Mouse (Mus musculus) naive thymus-derived CD4-positive, alpha-beta T cell, adult 2 months (primary cell): ENCODE results near the gene Olfr1087.
"Not testable (repeated sequence)": the region's sequence is repeated elsewhere in the genome, so short reads cannot be mapped to it uniquely, and the experiment has no call there.

ENCODE experiments used
- DNase-seq: peaks from one replicate; pipeline ENCODE4 v3.0.0-alpha.2; 2011; ENCODE audit warnings: low read depth

Olfr1087 gene

GRCm38 (mm10) chr2:86698295-86698694 lies at the start of gene Olfr1087:
Gene Olfr1087, minus strand, starts transcription at chr2:86698395.
- no peak for DNase-seq

- DNase-seq, result no peak
Measured at GRCm38 (mm10) chr2:86733601-86734000, 35.4 kb upstream of the Olfr1087 start, which contains the start of gene Olfr1089. Gene Olfr1089, minus strand, starts transcription at chr2:86733701.

DNA sequence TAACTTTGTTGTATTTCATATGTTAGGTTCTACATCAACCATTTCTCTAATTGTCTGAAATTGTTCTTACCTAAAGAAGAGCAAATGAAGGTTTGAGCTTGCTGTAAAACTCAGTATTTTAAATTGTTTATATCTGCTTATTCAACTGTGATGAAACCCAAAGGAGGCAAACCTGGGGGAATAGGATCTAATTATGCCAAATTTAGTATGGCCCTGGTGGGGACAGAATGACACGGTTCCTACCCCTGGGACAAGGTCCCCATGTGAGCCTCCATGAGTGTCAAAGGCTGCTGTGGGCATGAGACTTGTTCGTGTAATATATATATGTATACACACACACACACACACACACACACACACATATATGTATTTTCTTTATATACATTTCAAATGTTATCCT lies 18.2 kb downstream of the Olfr1087 start, which contains the start of gene Olfr1086:
TSS of gene Olfr1086 (minus strand) at position 101 of the 400 bp plus-strand sequence.
- no peak for DNase-seq

DNA sequence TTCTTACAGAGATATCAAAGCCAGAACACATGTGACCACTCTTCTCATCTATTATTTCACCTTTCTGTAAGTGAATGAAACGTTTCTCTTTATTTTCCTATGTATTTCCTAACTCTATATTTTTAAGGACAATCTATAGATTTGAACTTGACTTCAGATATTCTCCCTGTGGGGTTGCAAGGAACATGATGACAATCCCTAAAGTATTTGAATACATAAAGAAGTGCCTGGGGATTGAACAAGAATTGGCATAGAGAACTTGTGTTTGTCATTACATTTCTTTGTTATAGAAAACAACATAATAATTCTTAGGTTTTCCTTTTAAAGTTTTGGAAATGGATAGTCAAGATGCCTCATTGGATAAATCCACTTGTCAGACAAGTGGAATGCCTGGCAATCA lies 36.3 kb downstream of the Olfr1087 start, which contains the start of gene Olfr1085:
TSS of gene Olfr1085 (minus strand) at position 101 of the 400 bp plus-strand sequence.
- DNase-seq, result no peak

- DNase-seq, result not testable (repeated sequence)
Measured at GRCm38 (mm10) chr2:86639625-86640024, 58.6 kb downstream of the Olfr1087 start, which contains the start of gene Olfr1084. Gene Olfr1084, minus strand, starts transcription at chr2:86639725.
